Mouse (Mus musculus): ENCODE measurements at regions not wholly inside any gene's neighbourhood (a gene's known extent, or its start where the extent isn't known, plus 50 kb on each side); places are given as distances from the start of the nearest gene placed in this dataset.

- Histone ChIP-seq H3K9me3 (ENCODE audit: control insufficient read depth, low read length) (no peaks in the 10 kb centered on the region), H3K36me3 (ENCODE audit: control insufficient read depth, insufficient read depth, low read length) (no peaks in the 10 kb centered on the region), H3K9ac (ENCODE audit: low read depth, low read length) (no peak overlapping the region), H3K4me1 (replicated peaks; ENCODE audit: control insufficient read depth, insufficient read depth, low read length) (no peaks in the 10 kb centered on the region), H3K4me3 (ENCODE audit: low read depth, low read length) (no peak overlapping the region), H3K4me2 (no peak overlapping the region), H3K27ac (ENCODE audit: low read depth, low read length) (no peak overlapping the region), H3K27me3 (replicated peaks; ENCODE audit: control insufficient read depth, insufficient read depth, low read length) (no peaks in the 10 kb centered on the region)
- WGBS, result 41% methylated on average over 7 of the region's 7 CpGs
- ATAC-seq (replicated peaks; ENCODE audit: low FRiP score) (no peak), DNase-seq (ENCODE audit: low spot score) (no peak)
These were observed 157.8 kb upstream of the Nabp1 start for GRCm38 (mm10) chr1:51635881-51636515.

DNA sequence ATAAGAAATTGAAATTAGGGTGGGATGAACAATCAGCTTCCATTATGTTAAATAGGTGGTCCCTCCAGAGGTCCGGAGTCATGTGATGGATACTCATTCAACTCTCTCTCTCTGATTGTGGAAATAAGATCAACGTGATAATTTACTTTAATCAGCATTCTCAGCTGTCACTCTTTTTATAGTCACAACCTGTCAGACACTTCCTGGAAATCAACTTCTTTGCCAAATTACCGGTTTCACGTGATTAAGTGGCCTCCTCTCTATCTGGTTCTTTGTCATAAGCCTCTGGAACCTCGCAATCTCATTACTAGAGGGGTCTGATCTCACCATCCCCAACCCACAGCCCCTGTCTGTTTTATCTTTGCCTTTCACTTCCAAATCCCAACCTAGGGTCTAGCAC, 155.6 kb upstream of the Nabp1 start:
- Histone ChIP-seq H3K27ac (ENCODE audit: low read depth, low read length) (no peak overlapping the region), H3K9me3 (ENCODE audit: control insufficient read depth, low read length) (no peaks in the 10 kb centered on the region), H3K4me2 (no peak overlapping the region), H3K36me3 (ENCODE audit: control insufficient read depth, insufficient read depth, low read length) (no peaks in the 10 kb centered on the region), H3K27me3 (replicated peaks; ENCODE audit: control insufficient read depth, insufficient read depth, low read length) (no peaks in the 10 kb centered on the region), H3K4me1 (replicated peaks; ENCODE audit: control insufficient read depth, insufficient read depth, low read length) (no peaks in the 10 kb centered on the region), H3K9ac (ENCODE audit: low read depth, low read length) (no peak overlapping the region), H3K4me3 (ENCODE audit: low read depth, low read length) (no peak overlapping the region)
- DNase-seq (ENCODE audit: low spot score) (no peak), ATAC-seq (replicated peaks; ENCODE audit: low FRiP score) (no peak)
- WGBS, result 68% methylated on average over 5 of the region's 5 CpGs

GRCm38 (mm10) chr1:51632851-51633250, 154.6 kb upstream of the Nabp1 start:
- H3K9ac ChIP-seq (ENCODE audit: low read depth, low read length), result no peak overlapping the region
- DNase-seq (ENCODE audit: low spot score), result no peak
- no peak overlapping the region for H3K4me3 ChIP-seq (ENCODE audit: low read depth, low read length)
- no peaks in the 10 kb centered on the region for H3K4me1 ChIP-seq (replicated peaks; ENCODE audit: control insufficient read depth, insufficient read depth, low read length)
- no peak overlapping the region for H3K27ac ChIP-seq (ENCODE audit: low read depth, low read length)
- no peak for ATAC-seq (replicated peaks; ENCODE audit: low FRiP score)
- H3K4me2 ChIP-seq, result no peak overlapping the region
- H3K27me3 ChIP-seq (replicated peaks; ENCODE audit: control insufficient read depth, insufficient read depth, low read length), result no peaks in the 10 kb centered on the region
- H3K36me3 ChIP-seq (ENCODE audit: control insufficient read depth, insufficient read depth, low read length), result no peaks in the 10 kb centered on the region
- WGBS, result 69% methylated on average over 4 of the region's 4 CpGs
- H3K9me3 ChIP-seq (ENCODE audit: control insufficient read depth, low read length), result no peaks in the 10 kb centered on the region

DNA sequence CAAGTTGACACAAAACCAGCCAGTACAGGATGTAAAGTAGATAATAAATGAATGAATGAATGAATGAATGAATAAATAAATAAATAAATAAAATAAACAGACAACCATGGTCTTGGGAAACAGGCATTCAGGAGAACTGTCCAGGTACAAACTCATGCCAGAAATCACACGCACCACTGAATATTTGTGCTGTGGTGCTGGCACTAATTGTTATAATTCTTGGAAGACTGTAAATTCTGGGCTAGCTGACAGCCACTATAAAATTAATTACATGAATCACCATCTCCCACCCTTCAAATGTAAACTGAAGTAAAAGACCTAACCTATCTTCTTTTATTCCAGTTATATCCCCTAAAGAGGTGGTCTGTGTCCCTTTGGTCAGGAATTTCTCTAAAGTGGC, 151.6 kb upstream of the Nabp1 start:
- Histone ChIP-seq H3K9ac (ENCODE audit: low read depth, low read length) (no peak overlapping the region), H3K4me1 (replicated peaks; ENCODE audit: control insufficient read depth, insufficient read depth, low read length) (no peaks in the 10 kb centered on the region), H3K36me3 (ENCODE audit: control insufficient read depth, insufficient read depth, low read length) (no peaks in the 10 kb centered on the region), H3K9me3 (ENCODE audit: control insufficient read depth, low read length) (no peaks in the 10 kb centered on the region), H3K4me3 (ENCODE audit: low read depth, low read length) (no peak overlapping the region), H3K4me2 (no peak overlapping the region), H3K27ac (ENCODE audit: low read depth, low read length) (no peak overlapping the region), H3K27me3 (replicated peaks; ENCODE audit: control insufficient read depth, insufficient read depth, low read length) (no peaks in the 10 kb centered on the region)
- 94% methylated on average over 1 of the region's 1 CpGs for WGBS
- no peak for DNase-seq (ENCODE audit: low spot score)
- ATAC-seq (replicated peaks; ENCODE audit: low FRiP score), result no peak

DNA sequence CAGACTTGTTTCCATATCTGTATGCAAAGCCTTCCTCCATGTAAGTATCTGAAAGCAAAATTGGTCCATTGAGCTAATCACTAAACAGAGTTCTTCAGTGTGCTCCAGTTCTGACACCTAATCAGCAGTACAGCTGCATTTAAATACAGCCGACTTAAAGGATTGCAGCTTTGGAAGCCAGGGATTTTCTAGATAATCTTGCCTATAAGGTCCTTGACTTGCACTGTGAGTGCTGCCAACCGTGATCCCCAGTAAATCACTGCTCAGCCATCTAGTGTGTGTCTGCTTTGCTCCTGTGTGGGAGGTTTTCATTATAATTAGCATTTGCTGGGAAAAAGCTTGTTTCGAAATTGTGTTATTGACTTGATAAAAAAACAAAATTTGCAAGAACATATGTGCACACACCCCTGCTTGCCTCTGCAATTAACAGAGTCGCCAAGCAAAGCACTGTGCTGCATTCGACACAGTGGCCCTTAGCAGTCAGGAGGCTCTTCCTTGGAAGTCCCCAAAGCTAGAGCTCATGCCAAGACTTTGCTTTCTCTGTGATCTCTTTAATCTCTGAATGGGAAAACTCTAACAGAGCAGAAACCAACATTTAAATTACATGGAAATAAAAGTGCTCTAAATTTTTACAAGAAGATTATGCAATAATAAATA, 150.0 kb upstream of the Nabp1 start:
- Histone ChIP-seq H3K9ac (ENCODE audit: low read depth, low read length) (no peak overlapping the region), H3K4me1 (replicated peaks; ENCODE audit: control insufficient read depth, insufficient read depth, low read length) (no peaks in the 10 kb centered on the region), H3K27me3 (replicated peaks; ENCODE audit: control insufficient read depth, insufficient read depth, low read length) (no peaks in the 10 kb centered on the region), H3K36me3 (ENCODE audit: control insufficient read depth, insufficient read depth, low read length) (no peaks in the 10 kb centered on the region), H3K4me2 (no peak overlapping the region), H3K9me3 (ENCODE audit: control insufficient read depth, low read length) (no peaks in the 10 kb centered on the region), H3K4me3 (ENCODE audit: low read depth, low read length) (no peak overlapping the region), H3K27ac (ENCODE audit: low read depth, low read length) (no peak overlapping the region)
- DNase-seq (ENCODE audit: low spot score) (no peak), ATAC-seq (replicated peaks; ENCODE audit: low FRiP score) (no peak)
- WGBS, result 70% methylated on average over 5 of the region's 5 CpGs

DNA sequence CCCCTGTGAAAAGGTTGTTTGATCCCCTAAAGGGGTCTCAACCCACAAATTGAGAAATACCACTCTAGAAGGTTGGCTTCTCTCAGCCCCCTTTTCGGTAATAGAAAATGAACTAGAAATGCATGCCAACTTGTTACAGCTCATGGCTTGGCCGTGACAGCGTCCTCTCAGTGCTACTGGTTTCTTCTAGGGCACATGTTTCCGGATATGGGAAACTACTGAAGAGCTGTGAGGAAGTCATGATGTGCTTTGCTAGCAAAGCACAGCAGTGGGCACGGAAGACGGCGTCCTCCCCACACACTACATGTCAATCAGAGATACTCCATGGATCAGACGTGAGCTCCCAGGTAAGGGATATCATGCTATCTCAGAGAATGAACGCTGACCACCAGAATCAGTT, 148.1 kb upstream of the Nabp1 start:
- 78% methylated on average over 9 of the region's 9 CpGs for WGBS
- H3K9me3 ChIP-seq (ENCODE audit: control insufficient read depth, low read length), result no peaks in the 10 kb centered on the region
- no peaks in the 10 kb centered on the region for H3K4me1 ChIP-seq (replicated peaks; ENCODE audit: control insufficient read depth, insufficient read depth, low read length)
- no peaks in the 10 kb centered on the region for H3K36me3 ChIP-seq (ENCODE audit: control insufficient read depth, insufficient read depth, low read length)
- H3K4me2 ChIP-seq, result no peak overlapping the region
- H3K4me3 ChIP-seq (ENCODE audit: low read depth, low read length), result no peak overlapping the region
- DNase-seq (ENCODE audit: low spot score), result no peak
- ATAC-seq (replicated peaks; ENCODE audit: low FRiP score), result no peak
- no peaks in the 10 kb centered on the region for H3K27me3 ChIP-seq (replicated peaks; ENCODE audit: control insufficient read depth, insufficient read depth, low read length)
- H3K27ac ChIP-seq (ENCODE audit: low read depth, low read length), result no peak overlapping the region
- no peak overlapping the region for H3K9ac ChIP-seq (ENCODE audit: low read depth, low read length)

- Histone ChIP-seq H3K9me3 (ENCODE audit: control insufficient read depth, low read length) (no peaks in the 10 kb centered on the region), H3K27me3 (replicated peaks; ENCODE audit: control insufficient read depth, insufficient read depth, low read length) (no peaks in the 10 kb centered on the region), H3K4me3 (ENCODE audit: low read depth, low read length) (no peak overlapping the region), H3K4me2 (no peak overlapping the region), H3K27ac (ENCODE audit: low read depth, low read length) (no peak overlapping the region), H3K9ac (ENCODE audit: low read depth, low read length) (no peak overlapping the region), H3K36me3 (ENCODE audit: control insufficient read depth, insufficient read depth, low read length) (no peaks in the 10 kb centered on the region), H3K4me1 (replicated peaks; ENCODE audit: control insufficient read depth, insufficient read depth, low read length) (no peaks in the 10 kb centered on the region)
- DNase-seq (ENCODE audit: low spot score) (no peak), ATAC-seq (replicated peaks; ENCODE audit: low FRiP score) (no peak)
- WGBS, result 89% methylated on average over 7 of the region's 7 CpGs
These were observed 146.9 kb upstream of the Nabp1 start for GRCm38 (mm10) chr1:51625079-51625478.

DNA sequence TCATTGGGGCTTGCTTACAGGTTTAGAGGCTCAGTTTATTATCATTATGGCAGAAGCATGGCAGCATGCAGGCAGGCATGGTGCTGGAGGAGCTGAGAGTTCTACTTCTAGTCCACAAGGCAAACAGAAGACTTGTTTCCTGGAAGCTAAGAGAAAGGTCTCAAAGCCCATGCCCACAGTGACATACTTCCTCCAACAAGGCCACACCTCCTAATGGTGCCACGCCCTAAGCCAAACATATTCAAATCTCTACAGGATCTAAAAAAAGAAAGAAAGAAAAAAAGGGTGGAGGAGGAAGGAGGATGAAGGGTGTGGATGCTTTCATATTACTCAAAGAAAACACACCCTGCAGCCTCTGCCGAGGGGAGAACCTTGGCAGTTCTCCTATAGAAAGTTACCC, 146.3 kb upstream of the Nabp1 start:
- no peaks in the 10 kb centered on the region for H3K36me3 ChIP-seq (ENCODE audit: control insufficient read depth, insufficient read depth, low read length)
- no peaks in the 10 kb centered on the region for H3K27me3 ChIP-seq (replicated peaks; ENCODE audit: control insufficient read depth, insufficient read depth, low read length)
- H3K4me1 ChIP-seq (replicated peaks; ENCODE audit: control insufficient read depth, insufficient read depth, low read length), result no peaks in the 10 kb centered on the region
- ATAC-seq (replicated peaks; ENCODE audit: low FRiP score) (no peak), DNase-seq (ENCODE audit: low spot score) (no peak)
- WGBS, result 73% methylated on average over 2 of the region's 2 CpGs
- no peak overlapping the region for H3K27ac ChIP-seq (ENCODE audit: low read depth, low read length)
- no peaks in the 10 kb centered on the region for H3K9me3 ChIP-seq (ENCODE audit: control insufficient read depth, low read length)
- no peak overlapping the region for H3K4me2 ChIP-seq
- no peak overlapping the region for H3K4me3 ChIP-seq (ENCODE audit: low read depth, low read length)
- H3K9ac ChIP-seq (ENCODE audit: low read depth, low read length), result no peak overlapping the region

DNA sequence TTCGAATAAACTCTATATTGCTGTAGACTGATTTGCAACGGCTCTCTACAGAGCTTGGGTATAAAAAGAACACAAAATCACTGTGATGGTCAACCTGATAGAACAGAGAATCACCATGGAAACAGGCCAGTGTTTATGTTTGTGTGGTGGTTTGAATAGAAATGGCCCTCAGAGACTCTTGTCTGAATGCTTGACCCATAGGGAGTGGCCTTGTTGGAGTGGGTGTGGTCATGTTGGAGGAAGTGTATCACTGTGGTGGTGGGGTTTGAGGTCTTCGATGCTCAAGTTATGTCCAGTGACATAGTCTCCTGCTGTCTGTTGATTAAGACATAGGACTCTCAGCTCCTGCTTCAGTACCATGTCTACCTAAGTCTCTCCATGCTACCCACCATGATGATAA, 144.8 kb upstream of the Nabp1 start:
- WGBS, result 82% methylated on average over 3 of the region's 3 CpGs
- H3K27me3 ChIP-seq (replicated peaks; ENCODE audit: control insufficient read depth, insufficient read depth, low read length), result no peaks in the 10 kb centered on the region
- H3K36me3 ChIP-seq (ENCODE audit: control insufficient read depth, insufficient read depth, low read length), result no peaks in the 10 kb centered on the region
- H3K9ac ChIP-seq (ENCODE audit: low read depth, low read length), result no peak overlapping the region
- DNase-seq (ENCODE audit: low spot score) (no peak), ATAC-seq (replicated peaks; ENCODE audit: low FRiP score) (no peak)
- H3K4me3 ChIP-seq (ENCODE audit: low read depth, low read length), result no peak overlapping the region
- no peak overlapping the region for H3K27ac ChIP-seq (ENCODE audit: low read depth, low read length)
- no peaks in the 10 kb centered on the region for H3K4me1 ChIP-seq (replicated peaks; ENCODE audit: control insufficient read depth, insufficient read depth, low read length)
- no peaks in the 10 kb centered on the region for H3K9me3 ChIP-seq (ENCODE audit: control insufficient read depth, low read length)
- H3K4me2 ChIP-seq, result no peak overlapping the region
